Mouse (Mus musculus) lung, adult 10 weeks (tissue): ENCODE results near the gene Axl. TPM values are rescaled to one million over a fixed set of nuclear protein-coding genes. Genes with fewer than 3 reads are reported as not detected.

Source experiments
- polyA plus RNA-seq: library from polyadenylated mRNA; stranded (reverse); fragments of 350-450 nt; fragmentation: Illumina TruSeq; extraction: RNeasy Lipid Tissue Mini Kit (QIAGEN cat#74804); gene quantifications from one replicate; pipeline ENCODE4 v1.2.3, GENCODE M21; 2014; ENCODE audit warnings: low read depth, low replicate concordance; ENCODE audit not compliant: insufficient read depth

Gene Axl
- polyA plus RNA-seq, result 39.0 TPM

DNA sequence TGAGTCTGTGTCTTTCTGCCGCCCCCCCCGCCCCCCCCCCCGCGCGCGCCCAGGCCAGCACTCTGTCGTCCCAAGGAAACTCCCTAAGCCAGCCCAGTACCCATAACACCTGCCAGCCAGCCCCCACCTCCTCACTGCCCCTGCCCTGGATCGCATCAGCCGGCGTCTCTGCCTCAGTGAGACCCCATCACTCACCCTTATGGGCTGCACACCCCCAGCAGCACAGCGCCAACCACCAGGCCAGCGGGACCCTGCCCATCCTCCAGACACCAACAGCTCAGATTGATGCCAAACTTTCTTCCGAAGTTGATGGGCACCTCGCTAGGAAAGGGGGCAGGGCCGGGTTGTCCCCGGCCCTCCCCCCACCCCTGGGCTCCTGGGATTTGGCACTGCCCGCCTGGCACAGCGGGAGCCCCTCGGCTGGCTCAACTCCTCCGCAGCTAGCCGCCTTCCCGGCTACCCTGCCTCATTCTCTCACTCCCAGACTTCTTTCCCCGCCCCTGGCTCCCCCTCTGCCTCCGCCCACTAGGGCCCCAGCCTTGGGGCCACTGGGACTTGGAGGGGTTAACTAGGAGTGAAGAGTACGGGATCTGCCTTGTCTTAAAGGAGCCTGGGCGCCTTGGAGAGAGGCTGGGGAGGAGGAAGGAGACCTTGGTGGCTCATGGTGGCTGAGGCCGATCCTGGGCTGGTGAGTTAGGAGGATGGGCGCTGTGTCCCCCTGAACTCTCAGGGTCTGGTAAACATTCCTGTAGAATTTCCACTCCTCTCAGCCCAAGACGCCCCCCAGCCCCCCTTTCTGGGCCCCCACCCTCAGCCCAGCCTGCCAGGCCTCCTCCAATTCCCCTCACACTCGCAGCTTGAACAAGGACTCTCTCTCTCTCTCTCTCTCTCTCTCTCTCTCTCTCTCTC, at the start of gene Axl:
Gene Axl (minus strand): TSS at position 486 of the 909 bp plus-strand sequence.

GRCm38 (mm10) chr7:25816241-25816919, 27.9 kb upstream of the Axl start, which contains the start of gene Cyp2s1:
Gene Cyp2s1, minus strand, starts transcription at chr7:25816913.

DNA sequence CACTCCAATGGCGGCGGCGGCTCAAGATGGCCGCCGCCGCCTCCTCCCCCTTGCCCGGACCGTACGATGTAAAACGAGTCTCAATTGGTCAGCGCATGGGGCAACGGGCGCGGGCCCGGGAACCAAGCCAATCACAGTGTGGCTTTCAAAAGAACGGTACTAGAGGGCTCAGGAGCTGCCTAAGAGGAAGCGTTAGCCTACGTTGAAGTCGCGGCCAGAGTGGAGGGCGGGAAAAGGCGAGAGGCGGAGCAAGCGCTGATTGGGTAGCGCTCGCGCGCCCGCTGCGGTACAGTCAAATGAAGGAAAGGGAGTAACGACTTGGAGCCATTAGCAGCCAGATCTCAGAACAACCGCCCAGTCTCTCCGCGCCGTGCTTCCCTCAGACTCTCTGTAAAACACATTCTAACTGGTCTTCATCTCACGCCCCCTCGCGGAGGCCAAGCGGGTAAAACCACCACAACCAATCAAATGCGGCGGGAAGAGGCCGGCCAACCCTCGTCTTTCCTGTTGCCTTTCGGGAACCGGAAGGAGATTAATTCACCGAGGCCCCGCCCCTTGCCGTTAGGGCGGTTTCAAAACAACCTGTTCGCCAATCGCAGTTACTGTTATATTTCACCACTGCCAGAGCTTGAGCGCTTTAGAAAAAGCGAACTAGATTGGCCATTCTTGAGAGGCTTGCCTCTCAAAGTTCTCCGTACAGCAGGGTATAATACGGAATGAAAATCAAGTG, 33.6 kb downstream of the Axl start, which contains the start of gene Hnrnpul1:
Gene Hnrnpul1 (minus strand): TSS at position 20 of the 730 bp plus-strand sequence.

GRCm38 (mm10) chr7:25718788-25719417, 69.6 kb downstream of the Axl start, which contains the start of gene Ccdc97:
Gene Ccdc97, minus strand, starts transcription at chr7:25719088.

Other genes starting within 250 kb of the Axl start
- not detected for gene Ceacam2, start 248.8 kb downstream of the Axl start, polyA plus RNA-seq
- gene Erich4, start 172.8 kb downstream of the Axl start, polyA plus RNA-seq, result not detected
- 16.3 TPM for gene Dmac2, start 169.3 kb downstream of the Axl start, polyA plus RNA-seq
- 5.4 TPM for gene B3gnt8, start 162.1 kb downstream of the Axl start, polyA plus RNA-seq
- 46.0 TPM for gene Bckdha, start 129.7 kb downstream of the Axl start, polyA plus RNA-seq
- 41.6 TPM for gene Exosc5, start 129.5 kb downstream of the Axl start, polyA plus RNA-seq
- gene Tmem91, start 113.5 kb downstream of the Axl start, polyA plus RNA-seq, result 0.30 TPM
- 23.1 TPM for gene B9d2, start 107.9 kb downstream of the Axl start, polyA plus RNA-seq
- 34.1 TPM for gene Tgfb1, start 101.7 kb downstream of the Axl start, polyA plus RNA-seq
- gene Ccdc97, start 69.6 kb downstream of the Axl start, polyA plus RNA-seq, result 15.7 TPM
- gene Hnrnpul1, start 33.9 kb downstream of the Axl start, polyA plus RNA-seq, result 30.1 TPM
- gene Cyp2s1, start 28.2 kb upstream of the Axl start, polyA plus RNA-seq, result 45.5 TPM
- gene Cyp2b10, start 108.9 kb upstream of the Axl start, polyA plus RNA-seq, result 186 TPM